Mouse (Mus musculus): ENCODE data around the gene Serpine2. TPM values are rescaled to one million over a fixed set of nuclear protein-coding genes. Genes with fewer than 3 reads are reported as not detected.

The Serpine2 gene
- total and polyA plus RNA-seq, 3 experiments, result not detected

- Histone ChIP-seq H3K9ac (ENCODE audit: control insufficient read depth, low read depth, low read length, poor library complexity, severe bottlenecking) (no peak overlapping the region), H3K4me3 (ENCODE audit: control insufficient read depth in 1 of 2, insufficient read depth in 1 of 2, low read depth in 2 of 2, low read length in 2 of 2) (no peak overlapping the region), H3K4me1 (ENCODE audit: control insufficient read depth in 1 of 2, insufficient read depth in 2 of 2, low read length in 2 of 2) (peaks cover 0 to 5% of the 10 kb centered on the region in 2 experiments; a peak in 1 of 4 replicates), H3K9me3 (replicated peaks; ENCODE audit: insufficient read depth, low read length) (no peaks in the 10 kb centered on the region), H3K79me2 (ENCODE audit: control insufficient read depth, insufficient read depth, low read length, poor library complexity) (no peaks in the 10 kb centered on the region), H3K27me3 (ENCODE audit: control insufficient read depth in 1 of 2, insufficient read depth in 2 of 2, low read length in 2 of 2) (no peaks in the 10 kb centered on the region), H3K36me3 (ENCODE audit: control insufficient read depth in 1 of 2, insufficient read depth in 2 of 2, low read length in 2 of 2) (no peaks in the 10 kb centered on the region; a peak in 1 of 4 replicates), H3K27ac (ENCODE audit: control insufficient read depth, low read depth, low read length) (no peak overlapping the region)
- TF ChIP-seq MAZ (IDR thresholded peaks at IDR 0.05; ENCODE audit: low read depth, low read length) (no peak), NRF1 (IDR thresholded peaks at IDR 0.05; ENCODE audit: insufficient read depth, low read depth, low read length, poor library complexity, severe bottlenecking) (no peak), ZMIZ1 (IDR thresholded peaks at IDR 0.05; ENCODE audit: low read depth, low read length) (no peak), GABPA (IDR thresholded peaks at IDR 0.05; ENCODE audit: low read depth, low read length) (no peak), SMC3 (IDR thresholded peaks at IDR 0.05; ENCODE audit: low read depth, low read length) (no peak), GATA1 (IDR thresholded peaks at IDR 0.05; ENCODE audit: low read depth, low read length) (no peak), POLR2AphosphoS5 (IDR thresholded peaks at IDR 0.05; ENCODE audit: borderline replicate concordance, low read depth, low read length) (no peak), RCOR1 (IDR thresholded peaks at IDR 0.05; ENCODE audit: low read depth, low read length) (no peak), CHD2 (IDR thresholded peaks at IDR 0.05; ENCODE audit: low read length) (no peak), CHD1 (IDR thresholded peaks at IDR 0.05; ENCODE audit: low read depth, low read length) (no peak)
- no peak for DNase-seq (ENCODE audit: low read depth, low spot score)
These were observed 41.6 kb downstream of the Serpine2 start for GRCm38 (mm10) chr1:79819296-79819879.

GRCm38 (mm10) chr1:79815446-79815845 is 45.5 kb downstream of the Serpine2 start:
- no peak overlapping the region for H3K27ac ChIP-seq (ENCODE audit: control insufficient read depth, low read depth, low read length)
- H3K27me3 ChIP-seq (ENCODE audit: control insufficient read depth in 1 of 2, insufficient read depth in 2 of 2, low read length in 2 of 2), result no peaks in the 10 kb centered on the region
- no peak overlapping the region for H3K4me3 ChIP-seq (ENCODE audit: control insufficient read depth in 1 of 2, insufficient read depth in 1 of 2, low read depth in 2 of 2, low read length in 2 of 2)
- H3K79me2 ChIP-seq (ENCODE audit: control insufficient read depth, insufficient read depth, low read length, poor library complexity), result no peaks in the 10 kb centered on the region
- DNase-seq (ENCODE audit: low read depth, low spot score), result no peak
- no peaks in the 10 kb centered on the region for H3K4me1 ChIP-seq (ENCODE audit: control insufficient read depth in 1 of 2, insufficient read depth in 2 of 2, low read length in 2 of 2)
- no peak overlapping the region for H3K9ac ChIP-seq (ENCODE audit: control insufficient read depth, low read depth, low read length, poor library complexity, severe bottlenecking)
- TF ChIP-seq NELFE (IDR thresholded peaks at IDR 0.05; ENCODE audit: low read depth, low read length) (no peak), CHD1 (IDR thresholded peaks at IDR 0.05; ENCODE audit: low read depth, low read length) (no peak), ZC3H11A (IDR thresholded peaks at IDR 0.05; ENCODE audit: low read depth, low read length) (no peak), JUND (IDR thresholded peaks at IDR 0.05; ENCODE audit: low read depth, low read length) (no peak), TBP (IDR thresholded peaks at IDR 0.05; ENCODE audit: low read depth, low read length) (no peak), RAD21 (IDR thresholded peaks at IDR 0.05; ENCODE audit: low read depth, low read length) (no peak), E2F4 (IDR thresholded peaks at IDR 0.05; ENCODE audit: borderline replicate concordance, low read depth, low read length) (no peak), POLR2AphosphoS2 (IDR thresholded peaks at IDR 0.05; ENCODE audit: low read length) (no peak), MAFK (IDR thresholded peaks at IDR 0.05; ENCODE audit: borderline replicate concordance, low read depth, low read length) (no peak), SMC3 (IDR thresholded peaks at IDR 0.05; ENCODE audit: low read depth, low read length) (no peak), ZKSCAN1 (IDR thresholded peaks at IDR 0.05; ENCODE audit: low read depth, low read length) (no peak), ELF1 (IDR thresholded peaks at IDR 0.05; ENCODE audit: low read depth, low read length) (no peak), GABPA (IDR thresholded peaks at IDR 0.05; ENCODE audit: low read depth, low read length) (no peak), CTCF (IDR thresholded peaks at IDR 0.05 in 2 of 3, conservative IDR thresholded peaks at IDR 0.05 in 1 of 3; ENCODE audit: control insufficient read depth in 1 of 3, insufficient read depth in 1 of 3, low read depth in 2 of 3, low read length in 3 of 3, poor library complexity in 1 of 3, severe bottlenecking in 1 of 3) (no peak), MAZ (IDR thresholded peaks at IDR 0.05; ENCODE audit: low read depth, low read length) (no peak), UBTF (IDR thresholded peaks at IDR 0.05; ENCODE audit: borderline replicate concordance, insufficient read depth, low read depth, low read length) (no peak)
- H3K9me3 ChIP-seq (replicated peaks; ENCODE audit: insufficient read depth, low read length), result no peaks in the 10 kb centered on the region
- no peaks in the 10 kb centered on the region for H3K36me3 ChIP-seq (ENCODE audit: control insufficient read depth in 1 of 2, insufficient read depth in 2 of 2, low read length in 2 of 2)

All from MEL (cell line).